Mouse (Mus musculus) stomach, postnatal 0 days (tissue): ENCODE data around the gene Thsd7a. TPM values are rescaled to one million over a fixed set of nuclear protein-coding genes. Genes with fewer than 3 reads are reported as not detected.

Experiments
- ATAC-seq: fragments of 200-750 bp; cut with Nextera tagmentation; 2 replicates; pipeline ENCODE4 v1.8.0; 2017; ENCODE audit not compliant: low FRiP score, low TSS enrichment
- DNase-seq: peaks from one replicate; pipeline ENCODE4 v3.0.0-alpha.2; 2016; ENCODE audit warnings: low spot score
- H3K27ac ChIP-seq: fragments of 300-500 bp; sonication (generic); replicated peaks from 2 replicates; pipeline ENCODE4 v1.5.1; 2014; ENCODE audit warnings: mild to moderate bottlenecking, control low read depth
- H3K27me3 ChIP-seq: fragments of 300-500 bp; sonication (generic); 2 replicates; pipeline ENCODE4 v1.6.1; 2014; ENCODE audit warnings: low read length; ENCODE audit not compliant: control insufficient read depth, insufficient read depth
- H3K36me3 ChIP-seq: fragments of 300-500 bp; sonication (generic); 2 replicates; pipeline ENCODE4 v1.6.1; 2014; ENCODE audit warnings: low read length, mixed read lengths; ENCODE audit not compliant: control insufficient read depth, insufficient read depth
- H3K4me1 ChIP-seq: fragments of 300-500 bp; sonication (generic); replicated peaks from 2 replicates; pipeline ENCODE4 v1.6.1; 2014; ENCODE audit warnings: antibody characterized with exemption; ENCODE audit not compliant: control insufficient read depth, insufficient read depth
- H3K4me2 ChIP-seq: fragments of 300-500 bp; sonication (generic); replicated peaks from 2 replicates; pipeline ENCODE4 v1.6.1; 2014; ENCODE audit warnings: low read depth, mild to moderate bottlenecking, control low read depth, moderate library complexity
- H3K4me3 ChIP-seq: fragments of 300-500 bp; sonication (generic); 2 replicates; pipeline ENCODE4 v1.5.1; 2014; ENCODE audit warnings: low read depth, low read length, control low read depth
- H3K9ac ChIP-seq: fragments of 300-500 bp; sonication (generic); 2 replicates; pipeline ENCODE4 v1.6.1; 2014; ENCODE audit warnings: mild to moderate bottlenecking, low read length, control low read depth, mixed read lengths
- H3K9me3 ChIP-seq: fragments of 300-500 bp; sonication (generic); 2 replicates; pipeline ENCODE4 v1.6.1; 2016; ENCODE audit warnings: low read length; ENCODE audit not compliant: control insufficient read depth
- CTCF ChIP-seq: IDR thresholded peaks from 2 replicates; pipeline ENCODE4 v1.5.1; 2016; ENCODE audit warnings: antibody characterized with exemption, low read depth, mild to moderate bottlenecking, moderate library complexity
- EP300 ChIP-seq: optimal IDR thresholded peaks from 2 replicates; pipeline ENCODE3; 2016; ENCODE audit warnings: antibody characterized with exemption
- WGBS: fragments of 180-500 bp; shearing (Covaris S2); extraction: QIAGEN DNeasy Blood & Tissue Kit; methylation state at CpG from one replicate; pipeline ENCODE4 v1.1.7; 2014; 5-methylcytosine and 5-hydroxymethylcytosine counted together
- polyA plus RNA-seq: library from polyadenylated mRNA; unstranded; fragments of >200 nt; fragmentation: Nextera tagmentation; extraction: Ambion mirVana; gene quantifications from 2 replicates; pipeline ENCODE4 v1.2.1, GENCODE M21; 2015

The Thsd7a gene
- polyA plus RNA-seq, 1 experiment from 2014 or later = 1.1 TPM

GRCm38 (mm10) chr6:12315070-12315909 is 433.9 kb downstream of the Thsd7a start:
- H3K9me3 ChIP-seq = no peaks in the 10 kb centered on the region
- H3K27me3 ChIP-seq = no peaks in the 10 kb centered on the region
- ATAC-seq = no peak
- no peaks in the 10 kb centered on the region for H3K4me1 ChIP-seq
- H3K4me2 ChIP-seq = no peak overlapping the region
- TF ChIP-seq EP300 (no peak), CTCF (peak; percentile 77)
- H3K9ac ChIP-seq = no peak overlapping the region
- DNase-seq = no peak
- 46% methylated on average over 7 of the region's 7 CpGs for WGBS
- H3K27ac ChIP-seq = no peak overlapping the region
- H3K4me3 ChIP-seq = no peak overlapping the region
- H3K36me3 ChIP-seq = no peaks in the 10 kb centered on the region

- Histone ChIP-seq H3K4me1 (no peaks in the 10 kb centered on the region), H3K27me3 (no peaks in the 10 kb centered on the region), H3K4me2 (no peak overlapping the region), H3K9me3 (no peaks in the 10 kb centered on the region), H3K4me3 (no peak overlapping the region), H3K36me3 (no peaks in the 10 kb centered on the region), H3K9ac (no peak overlapping the region), H3K27ac (no peak overlapping the region)
- ATAC-seq = no peak
- no peak for DNase-seq
- 74% methylated on average over 2 of the region's 2 CpGs for WGBS
- no peak for TF ChIP-seq CTCF
Measured at GRCm38 (mm10) chr6:12307502-12307901, 441.7 kb downstream of the Thsd7a start.

- no peaks in the 10 kb centered on the region for H3K36me3 ChIP-seq
- H3K27me3 ChIP-seq = no peaks in the 10 kb centered on the region
- no peak overlapping the region for H3K9ac ChIP-seq
- no peaks in the 10 kb centered on the region for H3K4me1 ChIP-seq
- H3K27ac ChIP-seq = no peak overlapping the region
- TF ChIP-seq EP300 (no peak), CTCF (no peak)
- 72% methylated on average over 15 of the region's 15 CpGs for WGBS
- H3K4me2 ChIP-seq = no peak overlapping the region
- DNase-seq (no peak), ATAC-seq (no peak)
- H3K9me3 ChIP-seq = no peaks in the 10 kb centered on the region
- H3K4me3 ChIP-seq = no peak overlapping the region
Measured at GRCm38 (mm10) chr6:12262641-12263400, 486.4 kb downstream of the Thsd7a start.
